Mouse (Mus musculus) forebrain, embryonic 10.5 days (tissue): ENCODE results near the gene Slc7a11. TPM values are rescaled to one million over a fixed set of nuclear protein-coding genes. Genes with fewer than 3 reads are reported as not detected.
A peak's percentile ranks its signal among the peaks of the same experiment; 100 is the strongest.
"Not testable (repeated sequence)": the region's sequence is repeated elsewhere in the genome, so short reads cannot be mapped to it uniquely, and the experiment has no call there.

Experiments
- DNase-seq: peaks from one replicate; pipeline ENCODE4 v3.0.0-alpha.2; 2017; ENCODE audit warnings: low spot score; ENCODE audit errors: extremely low spot score
- H3K27ac ChIP-seq: fragments of 300-500 bp; sonication (generic); 2 replicates; pipeline ENCODE4 v1.5.1; 2016; ENCODE audit warnings: mild to moderate bottlenecking
- H3K27me3 ChIP-seq: fragments of 300-500 bp; sonication (generic); 2 replicates; pipeline ENCODE4 v1.6.1; 2016; ENCODE audit warnings: mild to moderate bottlenecking; ENCODE audit not compliant: poor library complexity, severe bottlenecking
- H3K36me3 ChIP-seq: fragments of 300-500 bp; sonication (generic); replicated peaks from 2 replicates; pipeline ENCODE4 v1.6.1; 2016; ENCODE audit warnings: mild to moderate bottlenecking, moderate library complexity
- H3K4me1 ChIP-seq: fragments of 300-500 bp; sonication (generic); 2 replicates; pipeline ENCODE4 v1.6.1; 2016
- H3K4me3 ChIP-seq: fragments of 300-500 bp; sonication (generic); 2 replicates; pipeline ENCODE4 v1.5.1; 2016; ENCODE audit warnings: mild to moderate bottlenecking, moderate library complexity
- H3K9me3 ChIP-seq: fragments of 300-500 bp; sonication (generic); 2 replicates; pipeline ENCODE4 v1.6.1; 2016; ENCODE audit warnings: mild to moderate bottlenecking, moderate library complexity
- WGBS: fragments of 180-500 bp; shearing (Covaris S2); methylation state at CpG from one replicate; pipeline ENCODE4 v1.1.7; 2016; 5-methylcytosine and 5-hydroxymethylcytosine counted together
- polyA plus RNA-seq: library from polyadenylated mRNA; unstranded; fragments of >200 nt; fragmentation: Nextera tagmentation; extraction: Ambion mirVana; gene quantifications from 2 replicates; pipeline ENCODE4 v1.2.1, GENCODE M21; 2016

Gene Slc7a11
- polyA plus RNA-seq, 1 experiment from 2014 or later, result 1.3 TPM

GRCm38 (mm10) chr3:50438520-50439253 is 4.7 kb downstream of the Slc7a11 start:
- no peak for DNase-seq
- 44% methylated on average over 4 of the region's 4 CpGs for WGBS

GRCm38 (mm10) chr3:50438081-50438480 is 5.3 kb downstream of the Slc7a11 start:
- DNase-seq, result not testable (repeated sequence)
- WGBS, result 65% methylated on average over 2 of the region's 2 CpGs

More at GRCm38 (mm10) chr3:50438520-50439253, 4.7 kb downstream of the Slc7a11 start:
- Histone ChIP-seq H3K36me3 (no peaks in the 10 kb centered on the region), H3K4me1 (peaks cover 24% of the 10 kb centered on the region), H3K4me3 (no peak overlapping the region), H3K27ac (no peak overlapping the region), H3K9me3 (no peaks in the 10 kb centered on the region), H3K27me3 (no peaks in the 10 kb centered on the region)

GRCm38 (mm10) chr3:50436409-50436808 is 7.0 kb downstream of the Slc7a11 start:
- not testable (repeated sequence) for H3K36me3 ChIP-seq, H3K9me3 ChIP-seq, DNase-seq, H3K4me3 ChIP-seq, H3K27me3 ChIP-seq
- Histone ChIP-seq H3K27ac (0 out of 2 replicates have a peak overlapping the region, but pooled peaks have one; percentile 15), H3K4me1 (peaks cover 13% of the 10 kb centered on the region)
- 90% methylated on average over 2 of the region's 2 CpGs for WGBS

More at GRCm38 (mm10) chr3:50438081-50438480, 5.3 kb downstream of the Slc7a11 start:
- not testable (repeated sequence) for H3K27me3 ChIP-seq, H3K27ac ChIP-seq, H3K9me3 ChIP-seq, H3K4me3 ChIP-seq, H3K36me3 ChIP-seq
- H3K4me1 ChIP-seq, result peaks cover 18% of the 10 kb centered on the region

- Histone ChIP-seq H3K9me3 (no peaks in the 10 kb centered on the region), H3K4me1 (peaks cover 11% of the 10 kb centered on the region), H3K36me3 (no peaks in the 10 kb centered on the region), H3K27ac (no peak overlapping the region), H3K4me3 (no peak overlapping the region), H3K27me3 (no peaks in the 10 kb centered on the region)
- DNase-seq, result no peak
- WGBS, result 78% methylated on average over 4 of the region's 4 CpGs
Observed at GRCm38 (mm10) chr3:50433831-50434230, 9.6 kb downstream of the Slc7a11 start.

GRCm38 (mm10) chr3:50430811-50431210 is 12.6 kb downstream of the Slc7a11 start:
- H3K4me3 ChIP-seq, result no peak overlapping the region
- no peaks in the 10 kb centered on the region for H3K36me3 ChIP-seq
- no peaks in the 10 kb centered on the region for H3K27me3 ChIP-seq
- no peak for DNase-seq
- H3K4me1 ChIP-seq, result no peaks in the 10 kb centered on the region; the same call in 1 of the 2 replicates
- no peaks in the 10 kb centered on the region for H3K9me3 ChIP-seq
- no peak overlapping the region for H3K27ac ChIP-seq
- WGBS, result 94% methylated on average over 8 of the region's 8 CpGs

GRCm38 (mm10) chr3:50421480-50422277 is 21.7 kb downstream of the Slc7a11 start:
- 31% methylated on average over 8 of the region's 8 CpGs for WGBS
- Histone ChIP-seq H3K4me3 (no peak overlapping the region), H3K27me3 (no peaks in the 10 kb centered on the region), H3K36me3 (no peaks in the 10 kb centered on the region), H3K27ac (peak overlapping the region; percentile 81), H3K9me3 (no peaks in the 10 kb centered on the region), H3K4me1 (peaks cover 32% of the 10 kb centered on the region)
- DNase-seq, result peak; percentile 69

- H3K27me3 ChIP-seq, result no peaks in the 10 kb centered on the region
- no peak overlapping the region for H3K27ac ChIP-seq
- no peak for DNase-seq
- no peaks in the 10 kb centered on the region for H3K9me3 ChIP-seq
- WGBS, result 89% methylated on average over 3 of the region's 3 CpGs
- no peaks in the 10 kb centered on the region for H3K36me3 ChIP-seq
- H3K4me3 ChIP-seq, result no peak overlapping the region
- H3K4me1 ChIP-seq, result peaks cover 32% of the 10 kb centered on the region
Observed at GRCm38 (mm10) chr3:50419161-50419560, 24.3 kb downstream of the Slc7a11 start.

- Histone ChIP-seq H3K9me3 (no peaks in the 10 kb centered on the region), H3K27ac (no peak overlapping the region), H3K36me3 (no peaks in the 10 kb centered on the region), H3K4me1 (no peaks in the 10 kb centered on the region), H3K4me3 (no peak overlapping the region), H3K27me3 (no peaks in the 10 kb centered on the region)
- WGBS, result 88% methylated on average over 2 of the region's 2 CpGs
- DNase-seq, result no peak
Observed at GRCm38 (mm10) chr3:50406771-50407170, 36.6 kb downstream of the Slc7a11 start.

- WGBS, result 89% methylated on average over 3 of the region's 3 CpGs
- H3K9me3 ChIP-seq, result no peaks in the 10 kb centered on the region
- H3K36me3 ChIP-seq, result no peaks in the 10 kb centered on the region
- H3K27ac ChIP-seq, result no peak overlapping the region
- DNase-seq, result no peak
- H3K27me3 ChIP-seq, result no peaks in the 10 kb centered on the region
- no peak overlapping the region for H3K4me3 ChIP-seq
- no peaks in the 10 kb centered on the region for H3K4me1 ChIP-seq
Observed at GRCm38 (mm10) chr3:50405915-50406314, 37.5 kb downstream of the Slc7a11 start.

- H3K9me3 ChIP-seq, result peaks cover 4% of the 10 kb centered on the region
- no peaks in the 10 kb centered on the region for H3K36me3 ChIP-seq
- 0 out of 2 replicates have a peak, but pooled peaks cover 4% of the 10 kb centered on the region for H3K27me3 ChIP-seq
- peak overlapping the region; percentile 71; the same call in 1 of the 2 replicates for H3K27ac ChIP-seq
- peaks cover 29% of the 10 kb centered on the region for H3K4me1 ChIP-seq
- 88% methylated on average over 6 of the region's 6 CpGs for WGBS
- no peak overlapping the region for H3K4me3 ChIP-seq
- DNase-seq, result no peak
Observed at GRCm38 (mm10) chr3:50388786-50389185, 54.6 kb downstream of the Slc7a11 start.

GRCm38 (mm10) chr3:50388288-50388687 is 55.1 kb downstream of the Slc7a11 start:
- peak overlapping the region; percentile 71; the same call in 1 of the 2 replicates for H3K27ac ChIP-seq
- no peak overlapping the region for H3K4me3 ChIP-seq
- H3K4me1 ChIP-seq, result peaks cover 29% of the 10 kb centered on the region
- no peaks in the 10 kb centered on the region for H3K36me3 ChIP-seq
- peaks cover 4% of the 10 kb centered on the region for H3K9me3 ChIP-seq
- H3K27me3 ChIP-seq, result 0 out of 2 replicates have a peak, but pooled peaks cover 9% of the 10 kb centered on the region
- no peak for DNase-seq
- whole genome bisulfite sequencing, result 63% methylated on average over 9 of the region's 9 CpGs

GRCm38 (mm10) chr3:50387280-50387679 is 56.1 kb downstream of the Slc7a11 start:
- peaks cover 4% of the 10 kb centered on the region for H3K9me3 ChIP-seq
- peak; percentile 27 for DNase-seq
- no peaks in the 10 kb centered on the region for H3K36me3 ChIP-seq
- H3K4me3 ChIP-seq, result no peak overlapping the region
- WGBS, result 33% methylated on average over 4 of the region's 4 CpGs
- 0 out of 2 replicates have a peak, but pooled peaks cover 10% of the 10 kb centered on the region for H3K27me3 ChIP-seq
- peaks cover 37% of the 10 kb centered on the region for H3K4me1 ChIP-seq
- peak overlapping the region; percentile 65 for H3K27ac ChIP-seq
